Mouse (Mus musculus): Measurements from ENCODE around the gene Mmd2.

Mmd2 gene

GRCm38 (mm10) chr5:142549961-142550705 is 58.5 kb downstream of the Mmd2 start:
- intact Hi-C loops (cut with DNase I), result loop anchor here (2.0 to 5.0 kb wide), 2 partner anchors 47 to 68 kb away; no protein-coding TSS in a partner anchor

GRCm38 (mm10) chr5:142549441-142549840 is 59.2 kb downstream of the Mmd2 start:
- intact Hi-C loops (cut with DNase I), result no loop called here

GRCm38 (mm10) chr5:142547066-142547465 is 61.5 kb downstream of the Mmd2 start:
- intact Hi-C loops (cut with DNase I), result no loop called here

GRCm38 (mm10) chr5:142546344-142546743 is 62.3 kb downstream of the Mmd2 start:
- intact Hi-C loops (cut with DNase I), result no loop called here

DNA sequence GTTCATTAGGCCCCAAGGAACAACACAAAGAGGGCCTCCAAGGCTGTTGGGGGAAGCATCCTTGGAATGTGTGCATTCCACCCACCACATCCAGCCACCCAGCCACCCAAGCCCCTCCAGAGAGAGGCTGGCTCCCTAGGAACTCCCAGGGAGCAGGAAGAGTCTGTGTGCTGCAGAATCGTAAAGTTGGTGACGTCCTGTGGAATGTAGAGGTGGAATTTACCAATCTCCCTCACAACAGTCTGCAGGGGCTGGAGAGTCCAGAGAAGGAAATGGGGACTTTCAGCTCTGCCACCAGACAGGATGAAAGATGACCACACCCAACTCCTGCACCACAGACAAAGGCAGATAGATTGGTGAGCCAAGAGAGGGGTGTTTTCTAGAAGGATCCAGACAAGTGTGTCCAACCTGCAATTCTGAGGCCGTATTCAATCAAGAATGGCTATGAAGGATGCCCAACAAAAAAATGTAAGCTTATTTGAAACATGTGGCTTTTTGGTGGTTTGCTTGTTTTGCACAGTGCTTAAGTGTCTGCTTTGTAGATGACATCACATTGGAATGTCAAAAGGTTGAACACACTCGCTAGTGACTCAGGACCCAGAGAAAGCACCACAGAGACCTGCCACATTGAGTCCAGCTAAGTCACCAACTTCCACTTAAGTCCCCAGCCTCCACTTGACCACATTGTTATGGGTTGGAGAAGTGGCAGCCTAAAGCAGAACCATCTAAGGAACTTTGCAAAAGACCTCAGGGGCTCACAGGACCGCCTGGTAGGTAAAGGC is 63.4 kb downstream of the Mmd2 start:
- intact Hi-C loops (cut with DNase I), result no loop called here

DNA sequence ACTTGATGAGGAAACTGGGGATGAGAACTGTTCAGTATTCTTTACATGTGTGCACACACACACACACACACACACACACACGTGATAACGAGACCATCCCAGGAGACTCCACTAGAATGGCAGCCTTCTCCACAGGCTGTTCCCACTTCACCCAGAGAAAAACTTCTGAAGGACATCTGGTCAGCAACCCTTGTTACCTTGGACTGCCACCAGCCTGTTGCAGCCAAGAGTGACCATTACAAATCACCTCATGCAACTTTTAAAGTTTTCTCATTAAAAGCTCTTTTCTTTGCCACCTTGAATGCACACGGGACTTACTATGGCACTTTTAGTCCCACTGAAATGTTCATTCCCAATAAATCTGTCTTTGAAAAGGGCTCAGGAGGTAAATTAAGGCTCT is 71.3 kb downstream of the Mmd2 start:
- intact Hi-C loops (cut with DNase I), result no loop called here

GRCm38 (mm10) chr5:142535388-142535787 is 73.2 kb downstream of the Mmd2 start:
- intact Hi-C loops (cut with DNase I), result no loop called here

DNA sequence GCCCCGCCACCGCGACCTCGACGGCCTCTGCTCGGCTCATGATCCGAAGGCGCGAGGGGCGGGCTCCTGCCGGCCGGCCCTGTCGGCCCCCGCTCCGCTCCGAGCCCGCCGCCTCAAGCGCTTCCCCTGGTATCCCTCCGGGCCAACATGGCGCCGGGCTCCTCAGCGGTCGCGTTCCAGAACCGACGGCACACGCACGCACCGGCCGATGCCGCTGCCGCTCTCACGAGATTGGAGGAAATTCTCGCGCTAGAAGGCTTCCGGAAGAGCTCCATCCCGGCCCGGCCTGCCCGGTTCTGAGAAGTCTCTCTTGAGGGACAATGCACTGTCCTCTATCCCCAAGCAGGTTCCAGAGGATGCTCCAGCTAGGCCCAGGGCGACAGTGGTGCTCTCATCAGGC is 78.7 kb downstream of the Mmd2 start, which contains the start of gene Papolb:
TSS of gene Papolb (minus strand) at position 162 of the 400 bp plus-strand sequence.
- intact Hi-C loops (cut with DNase I), result no loop called here

GRCm38 (mm10) chr5:142524711-142525464 is 83.7 kb downstream of the Mmd2 start:
- intact Hi-C loops (cut with DNase I), result no loop called here

GRCm38 (mm10) chr5:142521195-142521866 is 87.3 kb downstream of the Mmd2 start:
- intact Hi-C loops (cut with DNase I), result no loop called here

- intact Hi-C loops (cut with DNase I), result no loop called here
These were observed 88.2 kb downstream of the Mmd2 start for GRCm38 (mm10) chr5:142520360-142520759.

- intact Hi-C loops (cut with DNase I), result no loop called here
These were observed 89.6 kb downstream of the Mmd2 start for GRCm38 (mm10) chr5:142518973-142519372.
